Mouse (Mus musculus) cerebellum, adult 9-10 months (tissue): ENCODE data around the gene Il34.

Experiments
- DNase-seq: peaks from one replicate; pipeline ENCODE4 v3.0.0; 2022

The Il34 gene

DNA sequence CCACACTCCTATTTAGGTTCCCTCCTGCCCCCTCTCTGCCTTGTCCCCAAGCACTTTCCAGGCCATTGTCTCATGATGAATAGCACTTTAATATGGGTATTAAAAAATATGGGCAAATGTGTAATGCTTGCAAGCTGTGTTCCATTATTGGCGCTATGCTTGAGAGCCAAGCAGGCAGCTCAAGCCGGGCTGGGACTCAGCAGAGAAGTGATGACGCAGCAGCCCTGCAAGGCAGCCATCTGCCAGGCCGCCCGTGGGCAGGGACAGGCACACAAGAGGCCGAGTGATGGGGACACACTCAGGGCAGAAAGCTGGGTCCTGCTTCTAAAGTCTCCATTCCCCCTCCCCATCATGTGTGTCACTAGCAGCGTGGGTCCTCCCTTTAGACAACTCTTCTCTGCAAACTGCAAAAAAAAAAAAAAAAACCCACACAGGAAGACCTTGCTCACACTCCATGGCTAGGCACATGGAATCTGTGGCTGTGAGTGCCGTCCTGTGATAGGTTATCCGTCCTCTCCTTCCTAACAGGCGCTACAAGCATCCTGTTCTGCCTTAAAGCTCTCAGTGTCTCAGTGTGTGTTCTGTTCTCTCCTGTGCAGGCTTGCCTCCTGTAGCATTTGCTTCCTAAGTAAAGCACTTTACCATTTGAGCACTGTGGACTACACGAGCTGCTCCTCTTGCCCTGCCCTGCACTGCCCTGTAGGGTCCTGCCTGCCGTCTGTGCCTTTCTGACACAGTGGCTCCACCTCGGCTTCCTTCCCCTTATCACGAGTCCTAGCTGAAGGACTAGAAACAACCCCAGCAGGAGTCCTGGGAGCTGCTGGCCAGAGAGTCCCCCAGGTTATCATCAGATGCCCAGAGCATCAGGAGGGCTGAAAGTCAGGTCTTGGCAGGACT is 100.1 kb downstream of the Il34 start:
- peak; percentile 93 for DNase-seq

DNA sequence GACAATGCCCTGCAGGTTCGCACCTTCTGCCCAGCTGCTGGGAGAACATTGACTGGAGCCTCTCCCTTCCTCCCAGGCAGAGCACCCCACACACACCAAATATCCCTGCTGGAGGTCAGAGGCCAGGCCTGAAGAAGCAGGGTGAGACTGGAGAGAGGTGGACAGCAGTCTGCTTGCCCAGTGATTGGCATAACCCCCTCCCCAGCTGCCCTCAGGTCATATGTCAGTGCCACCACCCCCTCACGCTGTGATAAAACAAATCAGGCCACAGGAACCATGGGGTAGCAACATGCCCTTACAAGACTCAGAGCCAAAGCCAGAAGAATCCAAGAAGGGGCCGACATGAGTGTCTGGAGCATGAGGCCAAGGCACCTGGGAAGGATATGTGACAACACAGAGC is 101.6 kb downstream of the Il34 start:
- DNase-seq, result peak; percentile 57

- DNase-seq, result peak; percentile 58
Measured at GRCm38 (mm10) chr8:110703460-110704061, 102.2 kb downstream of the Il34 start.

GRCm38 (mm10) chr8:110702636-110703459 is 102.9 kb downstream of the Il34 start:
- DNase-seq, result peak; percentile 37

- no peak for DNase-seq
Measured at GRCm38 (mm10) chr8:110700561-110700960, 105.2 kb downstream of the Il34 start.

GRCm38 (mm10) chr8:110699501-110699900 is 106.2 kb downstream of the Il34 start:
- DNase-seq, result no peak

DNA sequence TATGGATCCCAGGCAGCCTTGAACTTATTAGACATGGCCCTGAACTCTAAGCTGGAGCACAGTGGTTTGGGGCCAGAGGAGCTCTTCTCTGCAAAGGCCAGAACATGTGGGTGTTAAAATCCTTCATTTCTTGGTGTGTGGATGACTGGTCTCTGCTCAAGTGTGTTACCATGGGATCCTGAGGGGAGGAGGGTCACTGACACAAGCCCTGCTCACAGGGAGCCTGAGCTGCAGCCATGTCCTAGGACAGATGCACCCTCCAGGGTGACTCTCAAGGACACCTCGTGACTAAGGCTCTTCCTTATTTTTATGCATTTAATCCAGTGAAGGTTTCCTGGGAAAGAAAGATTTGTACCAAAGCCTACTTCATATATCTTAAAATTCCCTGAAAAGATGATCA is 107.6 kb downstream of the Il34 start:
- DNase-seq, result no peak

DNA sequence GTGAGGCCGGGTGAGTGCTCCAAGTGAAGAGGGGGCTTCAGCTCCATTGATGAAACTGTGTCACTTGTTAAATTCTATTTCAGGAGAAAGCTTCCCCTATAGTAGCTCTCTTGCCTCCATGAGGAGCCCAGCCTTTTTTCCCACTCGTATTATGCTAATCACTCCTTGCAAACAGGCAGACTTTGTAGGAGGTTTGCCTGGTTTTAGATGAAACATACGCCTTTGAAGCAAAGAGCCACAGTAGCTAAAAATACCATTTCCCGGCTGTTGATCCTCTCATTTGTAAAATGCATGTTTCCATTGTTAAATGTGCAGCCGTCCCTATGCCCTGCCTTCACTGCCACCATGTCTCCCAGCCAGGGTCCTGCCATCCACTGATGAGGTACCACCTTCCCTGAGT is 108.2 kb downstream of the Il34 start:
- DNase-seq, result no peak

GRCm38 (mm10) chr8:110696051-110696450 is 109.7 kb downstream of the Il34 start:
- DNase-seq, result peak; percentile 36

DNA sequence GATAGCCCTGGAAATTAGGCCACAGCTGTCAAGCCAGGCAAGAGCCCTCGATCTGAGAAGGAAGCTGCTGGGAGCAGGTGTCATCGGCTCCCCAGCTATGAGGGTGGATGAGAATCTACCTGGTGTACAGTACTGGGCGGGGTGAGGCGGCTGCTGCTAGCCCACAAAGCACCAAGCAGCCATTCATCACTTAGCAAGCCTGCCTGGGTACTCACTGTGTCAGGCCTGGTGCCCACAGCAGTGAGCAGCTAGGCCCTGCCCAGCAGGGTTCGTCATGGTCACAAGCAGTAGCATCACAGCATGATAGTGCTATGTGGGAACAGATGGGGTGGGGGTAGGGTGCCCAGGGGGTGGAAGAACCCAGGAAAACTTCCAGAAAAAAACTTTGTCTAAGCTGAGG is 110.3 kb downstream of the Il34 start:
- peak; percentile 79 for DNase-seq

GRCm38 (mm10) chr8:110694826-110695225 is 110.9 kb downstream of the Il34 start:
- peak; percentile 79 for DNase-seq

- peak; percentile 49 for DNase-seq
Measured at GRCm38 (mm10) chr8:110694226-110694625, 111.5 kb downstream of the Il34 start.
